Mouse (Mus musculus): ENCODE data around the gene Phf21a. TPM values are rescaled to one million over a fixed set of nuclear protein-coding genes. Genes with fewer than 3 reads are reported as not detected.

Gene Phf21a
- 36.1 and 37.6 TPM in 2 replicates for polyA plus RNA-seq (2015; fragmentation: Nextera tagmentation; extraction: Ambion mirVana)

DNA sequence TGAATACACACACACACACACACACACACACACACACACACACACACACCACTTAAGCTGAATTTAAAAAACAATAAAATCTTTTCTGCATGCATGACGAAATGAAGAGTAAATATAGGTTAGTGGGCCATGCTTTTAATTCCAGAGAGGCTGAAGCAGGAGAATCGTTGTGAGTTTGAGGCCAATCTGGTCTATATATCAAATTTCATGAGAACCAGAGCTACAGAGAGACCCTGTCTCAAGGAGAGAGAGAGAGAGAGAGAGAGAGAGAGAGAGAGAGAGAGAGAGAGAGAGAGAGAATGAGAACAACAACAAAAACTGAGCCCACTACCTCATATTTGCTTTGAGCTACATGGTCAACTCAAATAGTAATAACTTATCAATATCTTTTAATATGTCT lies at the start of gene Phf21a:
Gene Phf21a, plus strand, starts transcription at position 301 of the 400 bp plus-strand sequence.
- no peak for ATAC-seq (ENCODE audit: insufficient number of reproducible peaks, low FRiP score, low TSS enrichment, low read depth)
- WGBS, result 46% methylated on average over 2 of the region's 2 CpGs
- H3K9ac ChIP-seq, result no peak within 1 kb of the TSS
- no peaks in the 10 kb centered on the region for H3K4me1 ChIP-seq
- no peak within 1 kb of the TSS for H3K4me2 ChIP-seq (replicated peaks)
- no peaks in the 10 kb centered on the region for H3K9me3 ChIP-seq (replicated peaks)
- no peaks in the 10 kb centered on the region for H3K27me3 ChIP-seq
- H3K36me3 ChIP-seq, result no peaks in the 10 kb centered on the region
- no peak within 1 kb of the TSS for H3K4me3 ChIP-seq (replicated peaks)
- no peak within 1 kb of the TSS for H3K27ac ChIP-seq (replicated peaks)

DNA sequence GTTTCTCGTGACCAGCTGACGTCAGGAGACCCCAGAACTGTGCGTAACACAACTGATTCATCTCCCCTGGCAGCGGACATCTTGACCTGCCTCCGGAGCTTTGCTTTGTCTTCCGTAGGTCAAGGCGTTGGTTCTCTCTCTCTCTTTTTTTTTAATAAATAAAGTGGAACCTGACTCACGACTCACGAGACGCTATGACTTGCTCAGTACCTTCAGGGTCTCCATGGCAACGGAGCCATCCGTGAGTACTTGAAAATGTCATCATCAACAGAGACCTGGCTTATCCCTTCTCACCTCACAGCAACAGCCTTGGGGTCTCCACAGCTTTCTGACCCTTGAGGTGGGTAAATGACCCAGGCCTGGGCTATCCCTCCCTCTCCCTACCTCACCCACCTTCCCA lies 49.6 kb upstream of the Phf21a start:
- no peak overlapping the region for H3K9ac ChIP-seq
- WGBS, result 89% methylated on average over 12 of the region's 12 CpGs
- ATAC-seq (ENCODE audit: insufficient number of reproducible peaks, low FRiP score, low TSS enrichment, low read depth), result no peak

DNA sequence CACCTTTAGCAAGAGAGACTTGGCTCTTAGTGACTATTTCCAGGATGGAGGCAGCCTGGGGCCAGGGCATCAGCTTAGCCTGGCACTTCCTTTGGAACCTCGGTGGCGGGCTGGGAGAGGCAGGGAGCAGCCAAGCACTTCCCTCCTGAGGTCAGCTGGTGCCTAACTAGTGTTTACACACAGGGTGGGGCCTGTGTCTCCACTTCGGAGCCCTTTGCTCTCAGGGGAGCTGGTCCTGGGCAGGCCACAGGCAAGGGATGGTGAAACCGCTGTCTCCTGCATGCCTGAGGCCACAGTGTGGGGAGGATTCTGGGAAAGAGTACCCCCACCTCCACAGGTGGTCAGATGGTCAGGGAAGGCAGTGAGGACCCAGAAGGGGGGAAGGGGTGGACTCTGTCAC lies 45.3 kb upstream of the Phf21a start:
- Histone ChIP-seq H3K27ac (replicated peaks) (no peak overlapping the region), H3K4me1 (peaks cover 11% of the 10 kb centered on the region), H3K9me3 (replicated peaks) (no peaks in the 10 kb centered on the region), H3K4me3 (replicated peaks) (no peak overlapping the region), H3K4me2 (replicated peaks) (no peak overlapping the region), H3K27me3 (no peaks in the 10 kb centered on the region), H3K9ac (no peak overlapping the region), H3K36me3 (no peaks in the 10 kb centered on the region)
- 23% methylated on average over 4 of the region's 4 CpGs for WGBS
- 0 out of 2 replicates have a peak, but pooled peaks have one; percentile 39 for ATAC-seq (ENCODE audit: insufficient number of reproducible peaks, low FRiP score, low TSS enrichment, low read depth)

More for the DNA sequence above, 49.6 kb upstream of the Phf21a start:
- no peaks in the 10 kb centered on the region for H3K36me3 ChIP-seq
- H3K27ac ChIP-seq (replicated peaks), result no peak overlapping the region
- no peak overlapping the region for H3K4me2 ChIP-seq (replicated peaks)
- H3K4me1 ChIP-seq, result peaks cover 4% of the 10 kb centered on the region
- H3K4me3 ChIP-seq (replicated peaks), result no peak overlapping the region
- H3K9me3 ChIP-seq (replicated peaks), result no peaks in the 10 kb centered on the region
- H3K27me3 ChIP-seq, result no peaks in the 10 kb centered on the region

DNA sequence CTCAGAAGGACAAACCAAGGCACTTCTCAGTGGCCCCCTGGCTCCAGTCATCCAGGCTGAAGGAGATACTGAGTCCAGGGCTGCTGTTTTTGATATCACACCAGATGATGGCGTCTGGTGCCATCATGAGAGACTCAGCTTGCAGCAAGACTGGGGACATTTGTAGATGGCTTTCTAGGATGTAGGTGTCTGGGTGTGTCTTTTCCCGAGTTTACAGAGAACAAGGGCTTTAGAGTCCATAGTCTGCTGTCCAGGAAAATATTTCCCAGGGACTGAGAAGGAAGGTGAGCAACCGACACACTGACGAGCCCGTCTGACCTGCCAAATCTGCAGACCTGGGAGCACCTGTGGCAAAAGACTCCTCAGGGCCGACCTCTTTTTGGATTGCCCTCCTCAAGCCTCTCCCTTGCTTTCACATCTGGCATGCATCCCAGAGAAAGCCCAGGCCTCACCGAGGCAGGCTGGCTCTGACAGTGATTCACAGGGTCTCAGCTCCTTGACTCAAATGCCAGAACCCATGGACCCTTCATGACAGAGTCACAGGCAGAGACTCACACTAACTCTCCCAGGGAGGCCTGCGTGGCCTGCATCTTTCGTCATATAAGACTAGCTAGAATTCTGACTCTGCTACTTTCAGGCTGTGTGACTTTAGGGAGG lies 44.8 kb upstream of the Phf21a start:
- Histone ChIP-seq H3K4me3 (replicated peaks) (no peak overlapping the region), H3K4me2 (replicated peaks) (no peak overlapping the region), H3K27me3 (no peaks in the 10 kb centered on the region), H3K9me3 (replicated peaks) (no peaks in the 10 kb centered on the region), H3K9ac (no peak overlapping the region), H3K27ac (replicated peaks) (no peak overlapping the region), H3K36me3 (no peaks in the 10 kb centered on the region), H3K4me1 (peaks cover 16% of the 10 kb centered on the region)
- ATAC-seq (ENCODE audit: insufficient number of reproducible peaks, low FRiP score, low TSS enrichment, low read depth), result no peak
- 56% methylated on average over 9 of the region's 9 CpGs for WGBS

DNA sequence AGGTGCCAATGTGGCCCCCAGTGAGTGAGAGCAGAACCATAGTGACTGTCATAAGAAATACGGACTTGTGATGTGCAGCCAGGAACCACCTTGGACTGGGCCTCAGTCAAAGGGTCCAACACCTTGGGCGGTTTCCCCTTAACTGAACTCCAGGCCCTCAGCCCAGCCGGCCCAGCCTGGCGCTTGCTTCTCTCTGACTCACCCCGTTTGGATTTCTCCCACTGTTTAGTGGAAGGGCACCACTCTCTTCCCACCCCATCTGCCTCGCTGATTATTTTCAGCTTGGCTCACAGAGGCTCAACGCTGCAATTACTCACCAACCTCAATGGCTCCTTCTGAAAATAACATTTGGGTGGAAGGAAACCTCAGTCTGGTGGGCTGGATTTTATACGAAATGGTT lies 40.7 kb upstream of the Phf21a start:
- H3K27me3 ChIP-seq, result no peaks in the 10 kb centered on the region
- H3K36me3 ChIP-seq, result no peaks in the 10 kb centered on the region
- ATAC-seq (ENCODE audit: insufficient number of reproducible peaks, low FRiP score, low TSS enrichment, low read depth), result peak; percentile 30; the same call in 1 of the 2 replicates
- WGBS, result 63% methylated on average over 8 of the region's 8 CpGs
- H3K9me3 ChIP-seq (replicated peaks), result no peaks in the 10 kb centered on the region
- H3K4me3 ChIP-seq (replicated peaks), result no peak overlapping the region
- H3K27ac ChIP-seq (replicated peaks), result peak overlapping the region; percentile 75
- peaks cover 48% of the 10 kb centered on the region for H3K4me1 ChIP-seq
- H3K4me2 ChIP-seq (replicated peaks), result no peak overlapping the region
- H3K9ac ChIP-seq, result no peak overlapping the region

DNA sequence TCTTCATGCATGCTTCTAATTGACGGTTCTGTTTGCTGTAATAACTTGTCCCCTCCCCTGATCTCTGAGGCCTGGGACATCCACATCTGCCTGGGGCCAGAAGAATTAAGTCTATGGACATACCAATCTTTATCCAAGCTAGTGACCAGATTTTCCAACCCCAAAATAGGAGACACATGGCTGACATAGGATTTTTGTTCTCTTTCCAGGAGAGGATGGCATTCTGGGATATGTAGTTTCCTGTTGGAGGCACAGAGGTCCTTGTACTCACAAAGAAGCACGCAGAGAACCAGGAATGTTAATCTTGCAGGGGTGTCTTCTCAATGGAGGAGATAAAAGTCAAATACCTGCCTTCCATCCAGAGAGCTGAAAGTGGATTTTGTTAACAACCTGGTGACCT lies 40.2 kb upstream of the Phf21a start:
- H3K9ac ChIP-seq, result no peak overlapping the region
- no peaks in the 10 kb centered on the region for H3K36me3 ChIP-seq
- WGBS, result 28% methylated on average over 2 of the region's 2 CpGs
- no peaks in the 10 kb centered on the region for H3K9me3 ChIP-seq (replicated peaks)
- H3K4me3 ChIP-seq (replicated peaks), result no peak overlapping the region
- peaks cover 50% of the 10 kb centered on the region for H3K4me1 ChIP-seq
- peak; percentile 17; the same call in 1 of the 2 replicates for ATAC-seq (ENCODE audit: insufficient number of reproducible peaks, low FRiP score, low TSS enrichment, low read depth)
- H3K27ac ChIP-seq (replicated peaks), result peak overlapping the region; percentile 75
- 0 out of 2 replicates have a peak overlapping the region, but pooled peaks have one; percentile 34 for H3K4me2 ChIP-seq (replicated peaks)
- no peaks in the 10 kb centered on the region for H3K27me3 ChIP-seq

DNA sequence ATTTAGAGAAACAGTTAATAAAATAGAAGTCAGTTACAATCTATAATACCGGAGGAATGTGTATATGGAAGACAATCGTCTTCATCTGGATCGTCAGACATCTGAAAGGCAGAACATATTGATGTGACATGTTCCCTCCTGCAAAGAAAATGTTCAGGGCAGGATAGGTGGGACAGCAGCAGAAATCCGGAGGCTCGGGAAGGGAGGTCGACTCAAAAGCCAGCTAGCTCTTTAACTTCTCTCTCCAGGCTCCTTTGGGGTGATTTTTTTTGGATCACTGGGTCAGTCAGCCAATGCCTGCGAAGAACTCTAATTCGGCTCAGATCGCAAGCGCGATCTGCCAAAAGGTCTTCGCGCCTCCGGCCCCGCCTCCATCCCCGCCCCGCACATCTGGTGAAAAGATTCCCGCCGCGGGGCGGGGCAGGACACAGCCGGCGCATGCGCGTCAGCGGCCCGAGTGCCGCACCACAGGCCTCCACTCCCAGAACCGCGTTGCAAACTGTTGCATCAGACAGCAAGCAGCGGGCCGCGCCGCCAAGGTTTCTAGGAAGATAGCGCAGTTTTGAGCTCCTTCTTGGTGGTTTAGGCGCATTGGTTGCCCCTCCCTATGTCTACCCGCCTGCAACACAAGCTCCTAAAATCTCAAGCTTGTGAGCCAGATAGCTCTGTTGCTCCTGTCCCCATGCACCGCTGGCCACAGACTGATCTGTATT lies 37.7 kb upstream of the Phf21a start:
- H3K27me3 ChIP-seq, result peaks cover 17% of the 10 kb centered on the region
- peak; percentile 71 for ATAC-seq (ENCODE audit: insufficient number of reproducible peaks, low FRiP score, low TSS enrichment, low read depth)
- no peaks in the 10 kb centered on the region for H3K36me3 ChIP-seq
- peak overlapping the region; percentile 65 for H3K4me2 ChIP-seq (replicated peaks)
- WGBS, result 1% methylated on average over 38 of the region's 38 CpGs
- H3K4me3 ChIP-seq (replicated peaks), result peak overlapping the region; percentile 40
- peaks cover 70% of the 10 kb centered on the region for H3K4me1 ChIP-seq
- peak overlapping the region; percentile 99 for H3K27ac ChIP-seq (replicated peaks)
- H3K9ac ChIP-seq, result peak overlapping the region; percentile 18; the same call in 1 of the 2 replicates
- no peaks in the 10 kb centered on the region for H3K9me3 ChIP-seq (replicated peaks)

DNA sequence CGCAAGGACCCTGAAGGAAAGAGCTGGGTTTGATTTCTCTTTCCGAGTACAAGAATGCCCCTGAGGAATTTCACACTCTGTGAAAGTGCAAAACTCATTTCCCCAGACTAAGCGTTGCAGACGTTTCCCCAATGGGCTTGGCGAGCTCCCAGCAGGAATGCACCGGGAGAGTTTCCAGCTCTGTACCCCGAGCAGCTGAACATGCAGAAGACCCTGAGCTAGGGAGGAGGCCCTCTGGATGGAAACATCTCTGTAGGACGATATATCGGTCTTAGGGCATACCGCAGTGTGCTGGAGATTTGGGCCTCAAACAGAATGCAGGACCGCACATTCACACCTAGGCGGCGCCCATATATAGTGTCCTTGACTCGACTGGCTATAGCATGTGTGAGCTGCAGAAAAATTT lies 37.1 kb upstream of the Phf21a start:
- Histone ChIP-seq H3K4me3 (replicated peaks) (peak overlapping the region; percentile 40), H3K27ac (replicated peaks) (peak overlapping the region; percentile 99), H3K9ac (peak overlapping the region; percentile 18; the same call in 1 of the 2 replicates), H3K36me3 (no peaks in the 10 kb centered on the region), H3K4me2 (replicated peaks) (peak overlapping the region; percentile 65), H3K9me3 (replicated peaks) (no peaks in the 10 kb centered on the region), H3K27me3 (peaks cover 23% of the 10 kb centered on the region), H3K4me1 (peaks cover 70% of the 10 kb centered on the region)
- ATAC-seq (ENCODE audit: insufficient number of reproducible peaks, low FRiP score, low TSS enrichment, low read depth), result peak; percentile 37
- WGBS, result under 1% methylated on average over 14 of the region's 14 CpGs

DNA sequence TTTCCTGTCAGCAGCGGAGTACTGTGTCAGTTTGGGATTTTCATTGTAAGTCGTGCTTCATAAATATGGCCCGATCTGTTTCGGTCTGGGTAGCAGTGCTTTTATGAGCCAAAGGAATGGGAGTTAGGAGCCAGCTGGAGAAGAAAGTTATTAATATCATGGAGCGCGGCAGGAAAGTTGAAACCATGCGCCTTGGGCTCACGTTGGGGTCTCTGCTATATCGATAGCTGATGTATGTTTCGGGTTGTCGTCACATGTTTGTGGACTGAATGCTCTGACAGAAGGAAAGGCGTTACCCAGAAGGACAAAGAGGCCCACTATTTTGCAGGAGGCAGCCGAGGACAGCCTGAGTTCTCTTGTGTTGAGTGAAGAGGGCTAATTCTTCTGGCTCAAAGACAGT lies 36.2 kb upstream of the Phf21a start:
- no peak overlapping the region for H3K4me3 ChIP-seq (replicated peaks)
- H3K36me3 ChIP-seq, result no peaks in the 10 kb centered on the region
- WGBS, result 43% methylated on average over 13 of the region's 13 CpGs
- H3K4me2 ChIP-seq (replicated peaks), result no peak overlapping the region
- no peak overlapping the region for H3K9ac ChIP-seq
- H3K4me1 ChIP-seq, result peaks cover 70% of the 10 kb centered on the region
- ATAC-seq (ENCODE audit: insufficient number of reproducible peaks, low FRiP score, low TSS enrichment, low read depth), result no peak
- H3K27ac ChIP-seq (replicated peaks), result peak overlapping the region; percentile 99
- peaks cover 28% of the 10 kb centered on the region for H3K27me3 ChIP-seq
- no peaks in the 10 kb centered on the region for H3K9me3 ChIP-seq (replicated peaks)

DNA sequence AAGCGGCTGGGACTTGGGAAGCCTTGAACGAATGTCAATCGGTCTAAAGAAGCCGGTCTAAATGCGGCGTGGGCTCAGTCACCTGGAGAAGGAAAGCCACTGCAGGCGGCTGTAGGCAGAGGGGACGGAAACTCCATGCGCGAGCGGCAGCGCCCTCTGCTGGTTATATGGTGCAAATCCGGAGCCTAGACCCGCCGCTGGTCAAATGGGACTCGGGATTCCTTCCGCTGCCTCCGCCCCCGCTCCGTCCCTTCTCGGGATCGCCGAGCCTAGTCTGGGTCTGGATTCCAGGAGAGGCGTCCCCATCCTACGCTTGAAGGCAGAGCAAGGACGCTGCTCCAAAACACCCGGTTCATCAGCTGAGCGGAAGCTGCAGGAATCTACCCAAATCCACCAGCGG lies 34.4 kb upstream of the Phf21a start:
- H3K4me1 ChIP-seq, result peaks cover 56% of the 10 kb centered on the region
- H3K4me2 ChIP-seq (replicated peaks), result peak overlapping the region; percentile 94
- peaks cover 28% of the 10 kb centered on the region for H3K27me3 ChIP-seq
- under 1% methylated on average over 29 of the region's 29 CpGs for WGBS
- peak; percentile 66 for ATAC-seq (ENCODE audit: insufficient number of reproducible peaks, low FRiP score, low TSS enrichment, low read depth)
- no peak overlapping the region for H3K27ac ChIP-seq (replicated peaks)
- peak overlapping the region; percentile 54 for H3K4me3 ChIP-seq (replicated peaks)
- peak overlapping the region; percentile 33; the same call in 1 of the 2 replicates for H3K9ac ChIP-seq
- H3K9me3 ChIP-seq (replicated peaks), result no peaks in the 10 kb centered on the region
- H3K36me3 ChIP-seq, result no peaks in the 10 kb centered on the region

DNA sequence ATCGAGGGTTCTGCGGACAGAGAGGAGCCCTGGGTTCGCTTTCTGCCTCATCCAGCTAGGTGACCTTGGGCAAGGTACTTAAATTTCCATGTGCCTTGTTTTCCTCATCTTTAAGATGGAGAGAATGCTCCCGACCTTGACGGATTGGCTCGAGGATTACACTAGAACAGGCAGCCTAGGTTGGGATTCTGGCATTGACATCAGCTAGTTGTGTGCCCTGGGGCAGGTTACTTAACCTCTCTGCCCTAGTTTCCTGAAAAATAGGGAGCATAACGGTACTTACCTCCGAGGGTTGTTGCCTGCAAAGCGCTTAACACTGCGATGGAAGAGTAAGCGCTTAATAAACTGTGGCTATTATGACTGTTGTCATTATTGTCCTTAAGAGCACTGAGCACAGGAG lies 34.0 kb upstream of the Phf21a start:
- H3K9ac ChIP-seq, result peak overlapping the region; percentile 33
- peaks cover 28% of the 10 kb centered on the region for H3K27me3 ChIP-seq
- no peak for ATAC-seq (ENCODE audit: insufficient number of reproducible peaks, low FRiP score, low TSS enrichment, low read depth)
- H3K27ac ChIP-seq (replicated peaks), result no peak overlapping the region
- H3K36me3 ChIP-seq, result no peaks in the 10 kb centered on the region
- 1% methylated on average over 11 of the region's 11 CpGs for WGBS
- peak overlapping the region; percentile 54 for H3K4me3 ChIP-seq (replicated peaks)
- peak overlapping the region; percentile 94 for H3K4me2 ChIP-seq (replicated peaks)
- H3K4me1 ChIP-seq, result peaks cover 56% of the 10 kb centered on the region
- H3K9me3 ChIP-seq (replicated peaks), result no peaks in the 10 kb centered on the region

All from embryonic facial prominence, embryonic 15.5 days (tissue).